Mouse (Mus musculus): ENCODE data around the gene Gm17509. TPM values are rescaled to one million over a fixed set of nuclear protein-coding genes. Genes with fewer than 3 reads are reported as not detected.
"Not testable (repeated sequence)": the region's sequence is repeated elsewhere in the genome, so short reads cannot be mapped to it uniquely, and the experiment has no call there.

The Gm17509 gene
- polyA plus RNA-seq, 1 experiment from 2014 or later = 0.03 TPM

GRCm38 (mm10) chr13:117180912-117181311, 40.0 kb downstream of the Gm17509 start:
- not testable (repeated sequence) for H3K4me3 ChIP-seq (replicated peaks); H3K27me3 ChIP-seq; H3K27ac ChIP-seq (replicated peaks); H3K4me1 ChIP-seq (replicated peaks); ATAC-seq (ENCODE audit: insufficient read depth); H3K4me2 ChIP-seq; H3K36me3 ChIP-seq (replicated peaks); H3K9ac ChIP-seq; H3K9me3 ChIP-seq (replicated peaks)
- WGBS (ENCODE audit: insufficient replicate concordance) = 61% methylated on average over 3 of the region's 3 CpGs

Other genes with a start within 250 kb of the Gm17509 start
- gene Parp8, start 195.5 kb downstream of the Gm17509 start, polyA plus RNA-seq (2015; fragmentation: Nextera tagmentation; extraction: Ambion mirVana) = 2.3 and 2.4 TPM in 2 replicates
- 15.4 and 20.4 TPM in 2 replicates for gene Emb, start 12.5 kb downstream of the Gm17509 start, polyA plus RNA-seq (2015; fragmentation: Nextera tagmentation; extraction: Ambion mirVana)

All from liver, embryonic 15.5 days (tissue).